Mouse (Mus musculus) embryonic facial prominence, embryonic 13.5 days (tissue): ENCODE data around the gene Vmn2r86. TPM values are rescaled to one million over a fixed set of nuclear protein-coding genes. Genes with fewer than 3 reads are reported as not detected.
"Not testable (repeated sequence)": the region's sequence is repeated elsewhere in the genome, so short reads cannot be mapped to it uniquely, and the experiment has no call there.

Source experiments
- ATAC-seq: fragments of 200-750 bp; cut with Nextera tagmentation; 2 replicates; pipeline ENCODE4 v1.8.0; 2017; ENCODE audit warnings: low read depth; ENCODE audit not compliant: insufficient number of reproducible peaks, insufficient read depth, low FRiP score, low TSS enrichment
- H3K27ac ChIP-seq: fragments of 300-500 bp; sonication (generic); 2 replicates; pipeline ENCODE4 v1.5.1; 2015; ENCODE audit warnings: moderate library complexity, mild to moderate bottlenecking, inconsistent platforms
- H3K27me3 ChIP-seq: fragments of 300-500 bp; sonication (generic); 2 replicates; pipeline ENCODE4 v1.6.1; 2015; ENCODE audit warnings: mild to moderate bottlenecking, inconsistent platforms
- H3K36me3 ChIP-seq: fragments of 300-500 bp; sonication (generic); 2 replicates; pipeline ENCODE4 v1.6.1; 2015; ENCODE audit warnings: mild to moderate bottlenecking, inconsistent platforms
- H3K4me1 ChIP-seq: fragments of 300-500 bp; sonication (generic); 2 replicates; pipeline ENCODE4 v1.6.1; 2015; ENCODE audit warnings: inconsistent platforms
- H3K4me2 ChIP-seq: fragments of 300-500 bp; sonication (generic); 2 replicates; pipeline ENCODE4 v1.6.1; 2015; ENCODE audit warnings: moderate library complexity, mild to moderate bottlenecking, inconsistent platforms
- H3K4me3 ChIP-seq: fragments of 300-500 bp; sonication (generic); 2 replicates; pipeline ENCODE4 v1.5.1; 2015; ENCODE audit warnings: mild to moderate bottlenecking, inconsistent platforms
- H3K9ac ChIP-seq: fragments of 300-500 bp; sonication (generic); 2 replicates; pipeline ENCODE4 v1.6.1; 2015; ENCODE audit warnings: mild to moderate bottlenecking, inconsistent platforms
- H3K9me3 ChIP-seq: fragments of 300-500 bp; sonication (generic); 2 replicates; pipeline ENCODE4 v1.6.1; 2016; ENCODE audit warnings: inconsistent platforms
- WGBS: fragments of 180-500 bp; shearing (Covaris S2); methylation state at CpG from one replicate; pipeline ENCODE4 v1.1.7; 2015; ENCODE audit warnings: mixed read lengths; 5-methylcytosine and 5-hydroxymethylcytosine counted together
- polyA plus RNA-seq: library from polyadenylated mRNA; unstranded; fragments of >200 nt; fragmentation: Nextera tagmentation; extraction: Ambion mirVana; gene quantifications from 2 replicates; pipeline ENCODE4 v1.2.1, GENCODE M21; 2015

The Vmn2r86 gene
- not detected in 2 replicates for polyA plus RNA-seq

DNA sequence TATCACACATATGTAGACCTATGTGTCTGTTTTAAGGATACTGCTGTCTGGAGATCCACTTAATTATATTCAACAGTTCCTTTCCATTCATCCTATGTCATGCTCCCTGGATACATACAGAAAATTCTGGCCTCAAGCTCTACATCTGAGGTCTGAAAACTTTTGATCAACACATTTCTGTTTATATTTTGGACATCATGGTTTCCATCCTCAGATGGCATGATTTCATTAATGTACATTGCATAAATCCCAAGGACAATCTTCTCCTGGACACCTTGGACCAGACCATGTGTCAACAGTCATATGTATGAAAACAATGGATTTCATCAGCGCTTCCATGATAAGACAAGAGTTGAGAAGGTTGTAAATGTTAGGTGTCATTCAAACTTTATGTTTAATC, at the start of gene Vmn2r86:
Gene Vmn2r86, minus strand, starts transcription at position 101 of the 400 bp plus-strand sequence.
- 83% methylated on average over 1 of the region's 1 CpGs for WGBS
- H3K4me3 ChIP-seq, result not testable (repeated sequence)

DNA sequence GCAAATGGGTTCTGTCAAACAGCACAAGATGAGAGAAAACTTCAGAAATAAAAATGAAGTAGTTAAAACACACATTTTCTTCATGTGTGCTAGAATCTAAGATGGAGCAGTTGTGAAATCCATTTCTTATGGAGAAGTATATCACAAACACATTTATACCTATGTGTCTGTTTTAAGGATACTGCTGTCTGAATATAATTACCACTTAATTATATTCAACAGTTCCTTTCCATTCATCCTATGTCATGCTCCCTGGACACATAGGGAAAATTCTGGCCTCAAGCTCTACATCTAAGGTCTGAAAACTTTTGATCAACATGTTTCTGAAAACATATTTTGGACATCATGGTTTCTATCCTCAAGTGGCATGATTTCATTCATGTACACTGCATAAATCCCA, 41.4 kb upstream of the Vmn2r86 start, which contains the start of gene Vmn2r87:
Gene Vmn2r87, minus strand, starts transcription at position 101 of the 400 bp plus-strand sequence.
- ATAC-seq, result no peak
- Histone ChIP-seq H3K4me1 (no peaks in the 10 kb centered on the region), H3K4me3 (no peak within 1 kb of the TSS), H3K36me3 (no peaks in the 10 kb centered on the region), H3K9me3 (no peaks in the 10 kb centered on the region), H3K9ac (no peak within 1 kb of the TSS), H3K4me2 (no peak within 1 kb of the TSS), H3K27ac (no peak within 1 kb of the TSS), H3K27me3 (no peaks in the 10 kb centered on the region)

More for the DNA sequence above, at the start of gene Vmn2r86:
- H3K9me3 ChIP-seq, H3K4me1 ChIP-seq, H3K36me3 ChIP-seq, ATAC-seq, H3K27me3 ChIP-seq, H3K4me2 ChIP-seq, H3K9ac ChIP-seq, H3K27ac ChIP-seq: not testable (repeated sequence)

DNA sequence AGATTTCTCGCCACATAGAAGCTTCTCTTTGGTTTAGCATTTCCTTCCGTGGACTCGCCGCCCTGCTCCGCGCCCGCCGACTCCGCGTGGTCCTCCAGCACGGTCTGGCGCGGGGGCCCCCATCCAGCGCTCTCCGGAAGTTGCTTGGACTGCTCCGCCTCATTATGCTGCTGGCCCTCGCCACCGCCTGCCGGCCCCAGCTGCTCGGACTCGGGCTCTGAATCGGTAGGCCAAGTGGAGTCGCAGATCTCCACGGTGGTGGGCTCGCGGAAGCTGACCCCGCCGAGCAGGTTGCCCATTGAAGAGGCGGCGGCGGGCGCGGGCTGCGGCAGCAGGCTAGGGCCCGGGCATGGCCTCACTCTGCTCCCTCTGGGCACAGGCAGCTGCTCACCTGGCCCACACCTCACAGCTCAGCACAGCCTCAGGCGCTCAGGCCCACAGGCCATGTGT, 14.5 kb upstream of the Vmn2r86 start:
- peak overlapping the region; percentile 56 for H3K4me3 ChIP-seq
- H3K27me3 ChIP-seq, result no peaks in the 10 kb centered on the region
- H3K36me3 ChIP-seq, result no peaks in the 10 kb centered on the region
- H3K4me2 ChIP-seq, result peak overlapping the region; percentile 90
- H3K9me3 ChIP-seq, result no peaks in the 10 kb centered on the region
- H3K27ac ChIP-seq, result no peak overlapping the region
- peak overlapping the region; percentile 71 for H3K9ac ChIP-seq
- 6% methylated on average over 36 of the region's 36 CpGs for WGBS
- ATAC-seq, result peak; percentile 84
- H3K4me1 ChIP-seq, result no peaks in the 10 kb centered on the region

DNA sequence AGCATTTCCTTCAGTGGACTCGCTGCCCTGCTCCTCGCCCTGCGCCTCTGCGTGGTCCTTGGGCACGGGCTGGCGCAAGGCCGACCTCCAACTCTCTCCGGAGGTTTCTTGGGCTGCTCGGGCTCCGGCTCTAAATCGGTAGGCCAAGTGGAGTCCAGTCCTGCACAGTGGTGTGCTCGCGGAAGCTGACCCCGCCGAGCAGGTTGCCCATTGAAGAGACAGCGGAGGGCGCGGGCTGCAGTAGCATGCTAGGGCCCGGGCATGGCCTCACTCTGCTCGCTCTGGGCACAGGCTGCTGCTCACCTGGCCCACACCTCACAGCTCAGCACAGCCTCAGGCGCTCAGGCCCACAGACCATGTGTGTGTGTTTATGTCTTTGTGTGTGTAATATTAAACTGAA, 11.1 kb downstream of the Vmn2r86 start:
- H3K27ac ChIP-seq, result no peak overlapping the region
- ATAC-seq, result peak; percentile 37; the same call in 1 of the 2 replicates
- H3K9ac ChIP-seq, result no peak overlapping the region
- H3K27me3 ChIP-seq, result no peaks in the 10 kb centered on the region
- H3K4me2 ChIP-seq, result no peak overlapping the region
- H3K4me3 ChIP-seq, result no peak overlapping the region
- no peaks in the 10 kb centered on the region for H3K36me3 ChIP-seq
- WGBS, result 90% methylated on average over 21 of the region's 21 CpGs
- H3K4me1 ChIP-seq, result no peaks in the 10 kb centered on the region
- no peaks in the 10 kb centered on the region for H3K9me3 ChIP-seq

DNA sequence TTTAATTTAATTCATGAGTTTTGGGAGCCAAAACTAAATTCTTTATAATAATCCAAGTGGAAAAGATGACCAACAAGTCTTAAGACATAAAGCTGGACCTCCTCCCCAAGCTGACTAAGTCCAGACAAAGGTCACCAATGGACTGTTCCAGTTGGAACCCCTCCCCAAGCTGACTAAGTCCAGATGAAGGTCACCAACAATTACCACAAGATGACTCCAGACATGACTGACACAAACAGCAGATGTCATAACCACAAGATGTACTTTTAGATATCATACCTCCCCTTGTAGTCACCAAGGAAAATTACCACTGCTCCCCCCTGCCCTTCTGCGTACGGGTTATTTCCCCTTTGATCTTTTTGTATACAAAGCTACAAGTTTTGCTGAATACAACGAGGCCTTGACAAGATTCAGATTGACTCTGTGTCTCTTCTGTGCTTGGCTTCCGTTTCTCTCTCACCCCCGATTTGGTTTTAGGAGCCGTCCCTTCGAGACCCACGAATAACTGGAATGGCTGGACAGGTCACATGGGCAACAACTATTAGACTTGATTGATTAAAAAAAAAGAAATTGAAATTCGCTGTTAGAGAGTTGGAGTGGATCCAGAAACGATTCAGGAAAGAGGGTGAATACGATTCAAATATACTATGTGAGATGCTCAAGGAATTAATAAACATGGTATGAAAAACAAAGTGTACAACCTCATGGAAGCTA, 21.5 kb downstream of the Vmn2r86 start:
- not testable (repeated sequence) for H3K4me1 ChIP-seq, H3K4me3 ChIP-seq, H3K9ac ChIP-seq, H3K27ac ChIP-seq, H3K27me3 ChIP-seq, H3K4me2 ChIP-seq, H3K9me3 ChIP-seq, H3K36me3 ChIP-seq, ATAC-seq
- 82% methylated on average over 11 of the region's 11 CpGs for WGBS

DNA sequence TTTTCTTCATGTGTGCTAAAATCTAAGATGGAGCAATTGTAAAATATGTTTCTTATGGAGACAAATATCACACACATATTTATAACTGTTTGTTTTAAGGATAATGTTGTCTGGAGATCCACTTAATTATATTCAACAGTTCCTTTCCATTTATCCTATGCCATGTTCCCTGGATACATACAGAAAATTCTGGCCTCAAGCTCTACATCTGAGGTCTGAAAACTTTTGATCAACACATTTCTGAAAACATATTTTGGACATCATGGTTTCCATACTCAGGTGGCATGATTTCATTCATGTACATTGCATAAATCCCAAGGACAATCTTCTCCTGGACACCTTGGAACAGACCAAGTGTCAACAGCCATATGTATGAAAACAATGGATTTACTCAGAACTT, 26.2 kb downstream of the Vmn2r86 start, which contains the start of gene Vmn2r85:
Gene Vmn2r85, minus strand, starts transcription at position 101 of the 400 bp plus-strand sequence.
- ATAC-seq, H3K9ac ChIP-seq, H3K27me3 ChIP-seq, H3K4me3 ChIP-seq, H3K27ac ChIP-seq, H3K4me2 ChIP-seq, H3K36me3 ChIP-seq, H3K9me3 ChIP-seq, H3K4me1 ChIP-seq: not testable (repeated sequence)

DNA sequence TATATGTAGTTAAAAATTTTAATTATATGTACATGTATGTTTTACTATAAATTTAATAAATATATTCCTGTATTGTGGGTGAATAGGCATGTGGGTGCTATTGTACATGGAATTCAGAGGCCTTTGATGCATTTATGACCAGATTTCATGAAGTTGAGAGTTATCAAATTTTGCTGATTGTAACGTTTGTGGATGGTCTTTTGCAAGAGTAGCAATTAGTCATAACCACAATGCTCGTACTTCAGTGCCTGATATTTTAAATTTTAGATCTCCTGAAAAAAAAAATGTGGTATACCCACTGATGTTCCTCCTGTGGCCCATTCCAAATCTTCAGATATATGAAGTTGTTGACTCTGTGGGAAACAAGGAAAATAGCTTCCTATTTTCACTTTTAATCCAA, 33.5 kb downstream of the Vmn2r86 start:
- H3K27ac ChIP-seq, H3K9ac ChIP-seq, H3K36me3 ChIP-seq, H3K4me2 ChIP-seq, H3K27me3 ChIP-seq, H3K4me1 ChIP-seq, H3K4me3 ChIP-seq, ATAC-seq, H3K9me3 ChIP-seq: not testable (repeated sequence)
- WGBS, result 61% methylated on average over 2 of the region's 2 CpGs

DNA sequence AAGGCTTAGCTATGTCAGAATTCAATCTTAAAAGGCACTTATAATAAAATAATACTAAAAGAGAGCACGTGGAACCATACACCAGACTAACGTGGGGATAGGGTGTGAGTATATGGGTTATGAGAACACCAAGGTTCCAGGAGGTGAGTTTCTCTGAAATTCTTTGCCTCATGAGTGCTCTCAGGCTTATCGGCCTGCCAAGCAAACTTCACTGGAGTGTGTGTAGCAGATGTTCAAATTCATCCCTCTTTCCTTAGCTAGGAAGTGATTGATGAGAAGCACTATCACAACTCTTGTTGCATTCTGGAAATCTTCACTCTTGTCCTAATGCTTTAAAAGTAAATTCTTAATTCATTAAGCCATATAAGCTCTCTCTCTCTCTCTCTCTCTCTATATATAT, 35.4 kb downstream of the Vmn2r86 start:
- Histone ChIP-seq H3K9ac (no peak overlapping the region), H3K36me3 (no peaks in the 10 kb centered on the region), H3K27me3 (no peaks in the 10 kb centered on the region), H3K9me3 (no peaks in the 10 kb centered on the region), H3K27ac (no peak overlapping the region), H3K4me3 (no peak overlapping the region), H3K4me1 (no peaks in the 10 kb centered on the region), H3K4me2 (no peak overlapping the region)
- WGBS, result 76% methylated on average over 3 of the region's 3 CpGs
- ATAC-seq, result no peak

DNA sequence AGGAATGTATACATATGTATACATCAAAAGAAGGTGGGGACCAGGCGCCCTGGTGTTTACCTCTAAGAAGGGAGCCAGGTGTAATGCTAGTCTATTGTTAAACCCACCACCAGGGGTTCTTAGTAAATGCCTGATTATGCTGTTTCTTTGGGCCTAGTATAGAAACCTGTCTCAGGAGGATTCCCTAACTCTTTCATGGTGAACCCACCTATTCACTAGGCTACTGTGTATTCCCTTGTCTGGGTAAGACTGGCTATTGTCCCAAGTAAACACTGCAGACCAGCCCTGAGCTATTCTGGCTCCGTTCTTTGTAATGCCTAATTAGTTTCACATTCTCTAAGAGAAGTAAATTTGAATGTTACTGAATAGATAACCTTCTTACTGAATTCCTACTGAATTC, 35.9 kb downstream of the Vmn2r86 start:
- H3K27me3 ChIP-seq, H3K36me3 ChIP-seq, H3K4me3 ChIP-seq, H3K4me1 ChIP-seq, H3K4me2 ChIP-seq, ATAC-seq, H3K9ac ChIP-seq, H3K27ac ChIP-seq, H3K9me3 ChIP-seq: not testable (repeated sequence)
- 55% methylated on average over 2 of the region's 2 CpGs for WGBS

DNA sequence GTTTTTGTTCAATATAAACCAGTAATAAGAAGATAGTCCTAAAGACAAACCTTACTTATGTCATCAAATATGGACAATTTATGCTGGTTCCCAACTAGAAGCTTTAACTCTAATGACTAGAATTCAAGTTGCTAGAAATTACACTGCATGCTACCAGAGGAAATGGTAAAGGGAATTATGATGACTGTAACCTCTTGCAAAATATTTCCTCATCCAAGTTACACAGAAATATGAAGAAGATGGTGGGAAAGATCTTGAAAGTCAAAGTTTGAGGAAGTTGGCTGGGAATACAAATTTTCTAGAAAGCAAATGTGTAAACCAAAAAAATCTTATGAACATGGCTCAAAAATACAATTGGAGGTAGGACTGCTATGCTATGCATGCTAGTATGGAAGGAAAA, 39.5 kb downstream of the Vmn2r86 start:
- not testable (repeated sequence) for H3K36me3 ChIP-seq, H3K4me1 ChIP-seq, H3K9ac ChIP-seq, H3K4me2 ChIP-seq, ATAC-seq, H3K27me3 ChIP-seq, H3K4me3 ChIP-seq, H3K9me3 ChIP-seq, H3K27ac ChIP-seq

DNA sequence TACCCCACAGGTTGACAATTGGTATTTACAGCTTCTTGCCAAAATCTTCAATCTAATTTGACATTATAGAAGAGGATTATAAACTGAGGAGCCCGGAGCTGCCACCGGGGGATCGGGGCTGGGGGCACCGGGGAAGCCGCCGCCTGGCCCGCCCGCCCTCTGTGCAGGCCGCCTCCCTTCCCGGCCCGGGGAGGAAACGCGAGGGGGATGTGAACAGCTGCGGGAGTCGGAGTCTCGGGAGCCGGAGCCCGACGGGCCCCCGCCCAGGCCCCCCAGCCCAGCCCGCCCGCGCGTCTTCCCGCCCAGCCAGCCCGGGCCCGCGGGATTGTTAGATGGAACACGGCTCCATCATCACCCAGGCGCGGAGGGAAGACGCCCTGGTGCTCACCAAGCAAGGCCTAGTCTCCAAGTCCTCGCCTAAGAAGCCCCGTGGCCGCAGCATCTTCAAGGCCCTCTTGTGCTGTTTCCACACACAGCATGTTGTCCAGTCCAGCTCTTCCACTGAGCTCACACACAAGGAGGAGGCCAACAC, 43.6 kb downstream of the Vmn2r86 start:
- not testable (repeated sequence) for H3K4me2 ChIP-seq, H3K4me3 ChIP-seq, H3K9me3 ChIP-seq, H3K9ac ChIP-seq, H3K36me3 ChIP-seq, H3K27me3 ChIP-seq, ATAC-seq, H3K4me1 ChIP-seq, H3K27ac ChIP-seq
- WGBS, result 79% methylated on average over 35 of the region's 35 CpGs

DNA sequence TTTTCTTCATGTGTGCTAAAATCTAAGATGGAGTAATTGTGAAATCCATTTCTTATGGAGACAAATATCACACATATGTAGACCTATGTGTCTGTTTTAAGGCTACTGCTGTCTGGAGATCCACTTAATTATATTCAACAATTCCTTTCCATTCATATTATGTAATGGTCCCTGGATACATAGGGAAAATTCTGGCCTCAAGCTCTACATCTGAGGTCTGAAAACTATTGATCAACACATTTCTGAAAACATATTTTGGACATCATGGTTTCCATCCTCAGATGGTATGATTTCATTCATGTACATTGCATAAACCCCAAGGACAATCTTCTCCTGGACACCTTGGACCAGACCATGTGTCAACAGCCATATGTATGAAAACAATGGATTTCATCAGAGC, 61.6 kb downstream of the Vmn2r86 start, which contains the start of gene Vmn2r84:
Gene Vmn2r84, minus strand, starts transcription at position 101 of the 400 bp plus-strand sequence.
- H3K27me3 ChIP-seq, result no peaks in the 10 kb centered on the region
- no peak within 1 kb of the TSS for H3K4me2 ChIP-seq
- H3K36me3 ChIP-seq, result no peaks in the 10 kb centered on the region
- H3K4me3 ChIP-seq, result no peak within 1 kb of the TSS
- ATAC-seq, result no peak
- H3K4me1 ChIP-seq, result no peaks in the 10 kb centered on the region
- H3K27ac ChIP-seq, result no peak within 1 kb of the TSS
- H3K9ac ChIP-seq, result no peak within 1 kb of the TSS
- no peaks in the 10 kb centered on the region for H3K9me3 ChIP-seq
